Mouse (Mus musculus) stomach, postnatal 0 days (tissue): Measurements from ENCODE around the gene Cmah. TPM values are rescaled to one million over a fixed set of nuclear protein-coding genes. Genes with fewer than 3 reads are reported as not detected.
A peak's percentile ranks its signal among the peaks of the same experiment; 100 is the strongest.

Experiments
- ATAC-seq: fragments of 200-750 bp; cut with Nextera tagmentation; 2 replicates; pipeline ENCODE4 v1.8.0; 2017; ENCODE audit not compliant: low FRiP score, low TSS enrichment
- DNase-seq: peaks from one replicate; pipeline ENCODE4 v3.0.0-alpha.2; 2016; ENCODE audit warnings: low spot score
- H3K27ac ChIP-seq: fragments of 300-500 bp; sonication (generic); replicated peaks from 2 replicates; pipeline ENCODE4 v1.5.1; 2014; ENCODE audit warnings: mild to moderate bottlenecking, control low read depth
- H3K27me3 ChIP-seq: fragments of 300-500 bp; sonication (generic); 2 replicates; pipeline ENCODE4 v1.6.1; 2014; ENCODE audit warnings: low read length; ENCODE audit not compliant: control insufficient read depth, insufficient read depth
- H3K36me3 ChIP-seq: fragments of 300-500 bp; sonication (generic); 2 replicates; pipeline ENCODE4 v1.6.1; 2014; ENCODE audit warnings: low read length, mixed read lengths; ENCODE audit not compliant: control insufficient read depth, insufficient read depth
- H3K4me1 ChIP-seq: fragments of 300-500 bp; sonication (generic); replicated peaks from 2 replicates; pipeline ENCODE4 v1.6.1; 2014; ENCODE audit warnings: antibody characterized with exemption; ENCODE audit not compliant: control insufficient read depth, insufficient read depth
- H3K4me2 ChIP-seq: fragments of 300-500 bp; sonication (generic); replicated peaks from 2 replicates; pipeline ENCODE4 v1.6.1; 2014; ENCODE audit warnings: low read depth, mild to moderate bottlenecking, control low read depth, moderate library complexity
- H3K4me3 ChIP-seq: fragments of 300-500 bp; sonication (generic); 2 replicates; pipeline ENCODE4 v1.5.1; 2014; ENCODE audit warnings: low read depth, low read length, control low read depth
- H3K9ac ChIP-seq: fragments of 300-500 bp; sonication (generic); 2 replicates; pipeline ENCODE4 v1.6.1; 2014; ENCODE audit warnings: mild to moderate bottlenecking, low read length, control low read depth, mixed read lengths
- H3K9me3 ChIP-seq: fragments of 300-500 bp; sonication (generic); 2 replicates; pipeline ENCODE4 v1.6.1; 2016; ENCODE audit warnings: low read length; ENCODE audit not compliant: control insufficient read depth
- CTCF ChIP-seq: IDR thresholded peaks from 2 replicates; pipeline ENCODE4 v1.5.1; 2016; ENCODE audit warnings: antibody characterized with exemption, low read depth, mild to moderate bottlenecking, moderate library complexity
- EP300 ChIP-seq: optimal IDR thresholded peaks from 2 replicates; pipeline ENCODE3; 2016; ENCODE audit warnings: antibody characterized with exemption
- WGBS: fragments of 180-500 bp; shearing (Covaris S2); extraction: QIAGEN DNeasy Blood & Tissue Kit; methylation state at CpG from one replicate; pipeline ENCODE4 v1.1.7; 2014; 5-methylcytosine and 5-hydroxymethylcytosine counted together
- polyA plus RNA-seq: library from polyadenylated mRNA; unstranded; fragments of >200 nt; fragmentation: Nextera tagmentation; extraction: Ambion mirVana; gene quantifications from 2 replicates; pipeline ENCODE4 v1.2.1, GENCODE M21; 2015

Gene Cmah
- polyA plus RNA-seq, 1 experiment from 2014 or later, result 1.3 TPM

DNA sequence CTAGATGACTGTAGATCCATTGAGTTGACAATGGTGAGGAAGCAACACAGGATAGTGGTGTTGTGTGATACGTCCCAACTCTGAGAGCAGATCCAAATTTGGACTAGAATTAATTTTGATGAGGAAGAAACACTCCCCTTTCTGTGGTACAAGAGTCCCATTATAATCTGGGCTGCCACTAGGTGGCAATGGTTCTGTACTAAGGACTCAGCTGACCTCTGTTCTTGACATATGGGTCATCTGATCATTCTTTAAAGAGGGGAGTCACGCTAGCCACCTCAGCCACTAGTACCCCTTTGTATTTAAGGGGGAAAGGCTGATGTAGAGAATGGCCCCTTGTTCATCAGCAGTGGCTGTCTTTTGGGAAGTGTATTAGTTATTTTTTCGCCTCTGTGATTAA is 10.7 kb downstream of the Cmah start:
- ATAC-seq, result peak; percentile 42; the same call in 1 of the 2 replicates
- Histone ChIP-seq H3K9ac (no peak overlapping the region), H3K4me1 (no peaks in the 10 kb centered on the region), H3K9me3 (no peaks in the 10 kb centered on the region), H3K4me3 (no peak overlapping the region), H3K27me3 (no peaks in the 10 kb centered on the region), H3K4me2 (no peak overlapping the region), H3K27ac (no peak overlapping the region), H3K36me3 (no peaks in the 10 kb centered on the region)
- peak; percentile 35 for DNase-seq
- WGBS, result 56% methylated on average over 3 of the region's 3 CpGs
- peak; percentile 74 for TF ChIP-seq CTCF
- TF ChIP-seq EP300, result no peak

DNA sequence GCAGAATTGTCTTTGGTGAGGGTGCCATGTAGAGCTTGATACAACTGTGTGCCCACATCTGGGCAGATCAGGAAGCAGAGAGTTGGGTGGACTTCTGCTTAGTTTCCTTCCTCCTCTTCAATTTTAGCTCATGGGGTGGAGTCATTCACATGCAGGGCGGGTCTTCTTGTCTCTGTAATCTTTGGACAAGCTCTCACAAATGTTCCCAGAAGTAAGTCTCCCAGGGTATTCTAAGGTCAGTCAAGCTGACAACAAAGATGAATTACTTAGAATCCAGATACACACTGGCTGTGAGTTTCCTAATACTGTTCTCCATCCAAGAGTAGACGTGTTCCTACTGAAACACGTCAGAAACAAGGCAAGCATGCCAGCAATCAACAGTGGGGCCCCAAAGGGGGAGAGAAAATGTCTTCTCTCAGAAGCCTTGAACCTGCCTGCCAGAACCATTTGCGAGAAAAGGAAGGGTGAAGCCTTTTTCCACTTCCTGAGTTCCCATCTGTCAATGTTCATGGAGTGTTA is 11.2 kb downstream of the Cmah start:
- TF ChIP-seq CTCF, result no peak
- TF ChIP-seq EP300, result no peak
- peak; percentile 31 for DNase-seq
- no peak overlapping the region for H3K4me2 ChIP-seq
- peak; percentile 82 for ATAC-seq
- no peak overlapping the region for H3K4me3 ChIP-seq
- no peaks in the 10 kb centered on the region for H3K36me3 ChIP-seq
- no peak overlapping the region for H3K9ac ChIP-seq
- WGBS, result 16% methylated on average over 4 of the region's 4 CpGs
- no peak overlapping the region for H3K27ac ChIP-seq
- no peaks in the 10 kb centered on the region for H3K4me1 ChIP-seq
- H3K9me3 ChIP-seq, result no peaks in the 10 kb centered on the region
- no peaks in the 10 kb centered on the region for H3K27me3 ChIP-seq

- ATAC-seq (no peak), DNase-seq (no peak)
- Histone ChIP-seq H3K27me3 (no peaks in the 10 kb centered on the region), H3K4me3 (no peak overlapping the region), H3K4me1 (no peaks in the 10 kb centered on the region), H3K9ac (no peak overlapping the region), H3K4me2 (no peak overlapping the region), H3K9me3 (no peaks in the 10 kb centered on the region), H3K27ac (no peak overlapping the region), H3K36me3 (no peaks in the 10 kb centered on the region)
- no peak for TF ChIP-seq CTCF
- TF ChIP-seq EP300, result no peak
Measured at GRCm38 (mm10) chr13:24339907-24340306, 12.7 kb downstream of the Cmah start.

- Histone ChIP-seq H3K4me1 (no peaks in the 10 kb centered on the region), H3K9me3 (no peaks in the 10 kb centered on the region), H3K27me3 (no peaks in the 10 kb centered on the region), H3K9ac (no peak overlapping the region), H3K36me3 (no peaks in the 10 kb centered on the region), H3K4me3 (no peak overlapping the region), H3K27ac (no peak overlapping the region), H3K4me2 (no peak overlapping the region)
- no peak for TF ChIP-seq EP300
- no peak for TF ChIP-seq CTCF
- 84% methylated on average over 6 of the region's 6 CpGs for WGBS
- no peak for ATAC-seq
- DNase-seq, result no peak
Measured at GRCm38 (mm10) chr13:24340462-24340861, 13.3 kb downstream of the Cmah start.

DNA sequence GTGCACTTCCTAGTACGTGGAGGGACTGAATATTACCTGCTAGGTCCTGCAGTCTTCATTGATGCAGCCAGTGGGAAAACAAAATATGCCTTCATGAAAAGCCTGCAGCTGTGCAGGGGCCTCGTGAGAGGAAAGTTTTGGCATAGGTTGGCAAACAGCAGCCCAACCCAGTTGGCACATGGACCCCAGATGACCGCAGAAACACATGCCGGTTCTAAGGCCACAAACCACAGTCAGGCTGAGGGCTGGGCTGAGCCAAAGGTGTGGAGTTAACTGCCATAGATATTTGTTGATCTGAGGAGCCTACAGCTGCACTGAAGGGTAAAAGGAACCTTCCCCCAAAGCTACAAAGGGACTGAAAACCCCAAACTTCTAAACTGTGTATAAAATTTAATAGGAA is 14.9 kb downstream of the Cmah start:
- Histone ChIP-seq H3K9ac (no peak overlapping the region), H3K4me2 (no peak overlapping the region), H3K9me3 (no peaks in the 10 kb centered on the region), H3K27me3 (no peaks in the 10 kb centered on the region), H3K27ac (no peak overlapping the region), H3K36me3 (no peaks in the 10 kb centered on the region), H3K4me3 (no peak overlapping the region), H3K4me1 (no peaks in the 10 kb centered on the region)
- ATAC-seq (no peak), DNase-seq (no peak)
- 72% methylated on average over 4 of the region's 4 CpGs for WGBS
- no peak for TF ChIP-seq EP300
- no peak for TF ChIP-seq CTCF

DNA sequence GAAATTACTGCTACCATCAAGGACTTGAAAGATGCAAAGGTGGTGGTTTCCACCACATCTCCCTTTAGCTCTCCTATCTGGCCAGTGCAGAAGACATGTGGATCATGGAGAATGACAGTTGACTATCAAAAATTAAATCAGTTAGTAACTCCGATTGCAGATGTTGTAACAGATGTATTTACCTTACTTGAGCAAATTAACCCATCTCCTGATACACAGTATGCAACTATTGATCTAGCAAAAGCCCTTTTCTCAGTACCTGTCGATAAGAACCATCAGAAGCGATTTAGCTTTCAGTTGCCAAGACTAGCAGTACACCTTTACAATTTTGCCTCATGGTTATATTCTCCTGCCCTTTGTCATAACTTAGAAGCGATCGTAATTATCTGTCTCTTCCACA is 25.8 kb downstream of the Cmah start:
- Histone ChIP-seq H3K4me1 (no peaks in the 10 kb centered on the region), H3K27ac (no peak overlapping the region), H3K27me3 (no peaks in the 10 kb centered on the region), H3K4me2 (no peak overlapping the region), H3K9ac (no peak overlapping the region), H3K36me3 (no peaks in the 10 kb centered on the region), H3K9me3 (no peaks in the 10 kb centered on the region), H3K4me3 (no peak overlapping the region)
- DNase-seq, result no peak
- TF ChIP-seq CTCF (no peak), EP300 (no peak)
- WGBS, result 94% methylated on average over 5 of the region's 5 CpGs
- no peak for ATAC-seq
